Mouse (Mus musculus): Measurements from ENCODE around the gene Fam78a. TPM values are rescaled to one million over a fixed set of nuclear protein-coding genes. Genes with fewer than 3 reads are reported as not detected.

Fam78a gene
- polyA plus RNA-seq, 1 experiment from 2014 or later = 0.97 TPM

GRCm38 (mm10) chr2:32119802-32120750, 35.4 kb upstream of the Fam78a start:
- no peak for ATAC-seq (ENCODE audit: low FRiP score, low read depth)
- H3K27me3 ChIP-seq = no peaks in the 10 kb centered on the region
- WGBS = 91% methylated on average over 20 of the region's 20 CpGs

GRCm38 (mm10) chr2:32115851-32116268, 31.2 kb upstream of the Fam78a start:
- no peak overlapping the region for H3K27ac ChIP-seq (replicated peaks)
- WGBS = 93% methylated on average over 4 of the region's 4 CpGs
- no peak overlapping the region for H3K4me2 ChIP-seq (replicated peaks)
- no peaks in the 10 kb centered on the region for H3K9me3 ChIP-seq
- no peaks in the 10 kb centered on the region for H3K27me3 ChIP-seq
- H3K9ac ChIP-seq (replicated peaks) = no peak overlapping the region
- H3K4me3 ChIP-seq = no peak overlapping the region
- no peaks in the 10 kb centered on the region for H3K4me1 ChIP-seq
- H3K36me3 ChIP-seq = no peaks in the 10 kb centered on the region
- ATAC-seq (ENCODE audit: low FRiP score, low read depth) = no peak

More at GRCm38 (mm10) chr2:32119802-32120750, 35.4 kb upstream of the Fam78a start:
- no peaks in the 10 kb centered on the region for H3K9me3 ChIP-seq
- no peak overlapping the region for H3K27ac ChIP-seq (replicated peaks)
- H3K4me2 ChIP-seq (replicated peaks) = no peak overlapping the region
- no peaks in the 10 kb centered on the region for H3K4me1 ChIP-seq
- H3K36me3 ChIP-seq = no peaks in the 10 kb centered on the region
- no peak overlapping the region for H3K4me3 ChIP-seq
- H3K9ac ChIP-seq (replicated peaks) = no peak overlapping the region

GRCm38 (mm10) chr2:32112548-32112947, 27.9 kb upstream of the Fam78a start:
- Histone ChIP-seq H3K4me2 (replicated peaks) (no peak overlapping the region), H3K27ac (replicated peaks) (no peak overlapping the region), H3K27me3 (no peaks in the 10 kb centered on the region), H3K36me3 (no peaks in the 10 kb centered on the region), H3K9me3 (no peaks in the 10 kb centered on the region), H3K4me1 (no peaks in the 10 kb centered on the region), H3K4me3 (no peak overlapping the region), H3K9ac (replicated peaks) (no peak overlapping the region)
- ATAC-seq (ENCODE audit: low FRiP score, low read depth) = no peak
- 61% methylated on average over 2 of the region's 2 CpGs for WGBS

DNA sequence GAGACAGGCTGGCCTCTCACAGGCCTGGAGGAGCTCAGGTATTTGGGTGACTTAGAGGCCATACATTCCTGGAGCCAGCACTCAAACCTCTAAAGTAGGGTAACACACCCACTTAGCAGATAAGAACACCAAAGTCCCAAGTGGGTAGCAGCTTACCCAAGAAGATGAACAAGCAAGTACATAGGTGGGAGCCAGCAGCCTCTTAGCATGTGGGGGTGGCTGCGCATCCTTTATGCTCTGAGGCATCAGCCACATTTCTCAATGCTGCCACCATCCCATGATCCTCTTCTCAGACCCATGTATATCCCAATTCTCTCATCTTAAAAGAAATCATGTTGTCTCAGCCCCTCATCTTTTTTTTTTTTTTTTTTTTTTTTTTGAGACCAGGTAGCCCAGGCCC, 26.6 kb upstream of the Fam78a start:
- Histone ChIP-seq H3K9me3 (no peaks in the 10 kb centered on the region), H3K4me3 (no peak overlapping the region), H3K27me3 (no peaks in the 10 kb centered on the region), H3K36me3 (no peaks in the 10 kb centered on the region), H3K4me1 (no peaks in the 10 kb centered on the region), H3K27ac (replicated peaks) (no peak overlapping the region), H3K9ac (replicated peaks) (no peak overlapping the region), H3K4me2 (replicated peaks) (no peak overlapping the region)
- no peak for ATAC-seq (ENCODE audit: low FRiP score, low read depth)
- WGBS = 87% methylated on average over 1 of the region's 1 CpGs

- Histone ChIP-seq H3K4me1 (peaks cover 23% of the 10 kb centered on the region), H3K9ac (replicated peaks) (no peak overlapping the region), H3K4me2 (replicated peaks) (no peak overlapping the region), H3K9me3 (no peaks in the 10 kb centered on the region), H3K4me3 (no peak overlapping the region), H3K36me3 (no peaks in the 10 kb centered on the region), H3K27me3 (no peaks in the 10 kb centered on the region), H3K27ac (replicated peaks) (no peak overlapping the region)
- 90% methylated on average over 7 of the region's 7 CpGs for WGBS
- ATAC-seq (ENCODE audit: low FRiP score, low read depth) = no peak
Observed at GRCm38 (mm10) chr2:32105930-32106329, 21.3 kb upstream of the Fam78a start.

DNA sequence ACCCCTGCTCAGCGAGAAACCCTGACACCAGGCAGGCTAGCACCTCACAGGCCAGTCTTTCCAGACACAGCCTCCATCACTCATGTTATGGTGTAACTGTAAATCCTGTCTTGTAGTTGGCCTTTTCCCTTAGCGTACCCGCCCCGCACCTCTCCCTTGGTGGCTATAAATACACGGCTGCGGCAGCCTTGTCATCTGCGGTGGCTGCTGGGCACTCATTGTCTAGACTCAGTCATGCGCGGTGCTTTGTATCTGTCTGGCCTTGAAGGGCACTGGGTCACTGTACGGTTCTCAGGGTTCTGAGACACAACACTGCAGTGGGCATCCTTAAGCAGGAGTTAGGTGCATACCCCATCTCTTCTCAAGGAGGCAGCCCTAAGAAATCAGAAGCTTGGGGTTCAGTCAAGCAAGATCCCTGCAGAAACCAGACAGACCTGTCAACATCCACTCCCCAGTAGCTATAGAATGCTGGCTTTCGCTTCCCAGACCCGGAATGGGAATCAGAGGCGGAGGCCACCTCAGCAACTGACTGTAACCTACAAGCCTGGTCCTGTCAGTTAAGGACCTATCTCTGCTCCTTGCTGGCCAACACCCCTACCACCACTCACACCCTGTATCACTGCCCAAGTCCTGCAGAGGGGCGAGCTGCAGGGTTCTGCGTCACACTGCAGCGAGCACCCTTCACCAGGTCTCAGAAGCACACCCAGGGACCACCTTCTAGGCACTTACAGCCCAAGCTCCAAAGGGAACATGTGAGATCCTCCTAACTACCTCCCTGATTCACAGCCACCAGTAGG, 20.7 kb upstream of the Fam78a start:
- Histone ChIP-seq H3K9me3 (0 out of 2 replicates have a peak, but pooled peaks cover 3% of the 10 kb centered on the region), H3K36me3 (no peaks in the 10 kb centered on the region), H3K9ac (replicated peaks) (0 out of 2 replicates have a peak overlapping the region, but pooled peaks have one; percentile 11), H3K4me2 (replicated peaks) (no peak overlapping the region; the same call in 1 of the 2 replicates), H3K27me3 (no peaks in the 10 kb centered on the region), H3K4me3 (no peak overlapping the region), H3K4me1 (peaks cover 23% of the 10 kb centered on the region), H3K27ac (replicated peaks) (no peak overlapping the region; the same call in 1 of the 2 replicates)
- no peak for ATAC-seq (ENCODE audit: low FRiP score, low read depth)
- 64% methylated on average over 16 of the region's 16 CpGs for WGBS

GRCm38 (mm10) chr2:32104122-32104521, 19.5 kb upstream of the Fam78a start:
- 0 out of 2 replicates have a peak, but pooled peaks cover 8% of the 10 kb centered on the region for H3K36me3 ChIP-seq
- no peak overlapping the region for H3K4me2 ChIP-seq (replicated peaks)
- H3K9ac ChIP-seq (replicated peaks) = no peak overlapping the region
- H3K27ac ChIP-seq (replicated peaks) = no peak overlapping the region
- H3K9me3 ChIP-seq = 0 out of 2 replicates have a peak, but pooled peaks cover 5% of the 10 kb centered on the region
- 89% methylated on average over 7 of the region's 7 CpGs for WGBS
- H3K4me1 ChIP-seq = peaks cover 23% of the 10 kb centered on the region
- no peaks in the 10 kb centered on the region for H3K27me3 ChIP-seq
- no peak overlapping the region for H3K4me3 ChIP-seq
- no peak for ATAC-seq (ENCODE audit: low FRiP score, low read depth)

GRCm38 (mm10) chr2:32103557-32103956, 18.9 kb upstream of the Fam78a start:
- no peak for ATAC-seq (ENCODE audit: low FRiP score, low read depth)
- Histone ChIP-seq H3K4me2 (replicated peaks) (peak overlapping the region; percentile 28), H3K27ac (replicated peaks) (no peak overlapping the region), H3K36me3 (0 out of 2 replicates have a peak, but pooled peaks cover 8% of the 10 kb centered on the region), H3K4me1 (peaks cover 23% of the 10 kb centered on the region), H3K27me3 (no peaks in the 10 kb centered on the region), H3K4me3 (no peak overlapping the region), H3K9ac (replicated peaks) (no peak overlapping the region), H3K9me3 (0 out of 2 replicates have a peak, but pooled peaks cover 5% of the 10 kb centered on the region)
- 76% methylated on average over 7 of the region's 7 CpGs for WGBS

GRCm38 (mm10) chr2:32102944-32103343, 18.3 kb upstream of the Fam78a start:
- Histone ChIP-seq H3K36me3 (0 out of 2 replicates have a peak, but pooled peaks cover 8% of the 10 kb centered on the region), H3K4me2 (replicated peaks) (peak overlapping the region; percentile 28), H3K9me3 (0 out of 2 replicates have a peak, but pooled peaks cover 5% of the 10 kb centered on the region), H3K9ac (replicated peaks) (no peak overlapping the region), H3K27me3 (no peaks in the 10 kb centered on the region), H3K4me3 (peak overlapping the region; percentile 14; the same call in 1 of the 2 replicates), H3K27ac (replicated peaks) (no peak overlapping the region), H3K4me1 (peaks cover 23% of the 10 kb centered on the region)
- ATAC-seq (ENCODE audit: low FRiP score, low read depth) = no peak
- WGBS = 55% methylated on average over 5 of the region's 5 CpGs

DNA sequence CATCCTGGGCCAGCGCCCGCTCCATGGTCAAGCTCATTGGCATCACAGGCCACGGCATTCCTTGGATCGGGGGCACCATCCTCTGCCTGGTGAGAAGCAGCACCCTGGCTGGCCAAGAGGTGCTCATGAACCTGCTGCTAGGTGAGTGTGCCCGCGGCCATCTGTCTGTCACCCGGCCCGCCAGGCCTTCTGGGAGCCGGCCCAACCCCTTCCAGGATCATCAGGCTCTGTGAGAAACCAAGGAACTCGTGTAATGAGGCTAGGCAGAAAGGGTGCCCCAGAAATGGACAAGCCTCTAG, 11.4 kb upstream of the Fam78a start:
- 79% methylated on average over 10 of the region's 10 CpGs for WGBS
- ATAC-seq (ENCODE audit: low FRiP score, low read depth) = 0 out of 2 replicates have a peak, but pooled peaks have one; percentile 3
- Histone ChIP-seq H3K9ac (replicated peaks) (peak overlapping the region; percentile 60), H3K9me3 (0 out of 2 replicates have a peak, but pooled peaks cover 5% of the 10 kb centered on the region), H3K4me3 (peak overlapping the region; percentile 39), H3K36me3 (0 out of 2 replicates have a peak, but pooled peaks cover 8% of the 10 kb centered on the region), H3K27me3 (peaks cover 7% of the 10 kb centered on the region; the same call in 1 of the 2 replicates), H3K4me2 (replicated peaks) (peak overlapping the region; percentile 57), H3K4me1 (peaks cover 14% of the 10 kb centered on the region), H3K27ac (replicated peaks) (peak overlapping the region; percentile 63; the same call in 1 of the 2 replicates)

DNA sequence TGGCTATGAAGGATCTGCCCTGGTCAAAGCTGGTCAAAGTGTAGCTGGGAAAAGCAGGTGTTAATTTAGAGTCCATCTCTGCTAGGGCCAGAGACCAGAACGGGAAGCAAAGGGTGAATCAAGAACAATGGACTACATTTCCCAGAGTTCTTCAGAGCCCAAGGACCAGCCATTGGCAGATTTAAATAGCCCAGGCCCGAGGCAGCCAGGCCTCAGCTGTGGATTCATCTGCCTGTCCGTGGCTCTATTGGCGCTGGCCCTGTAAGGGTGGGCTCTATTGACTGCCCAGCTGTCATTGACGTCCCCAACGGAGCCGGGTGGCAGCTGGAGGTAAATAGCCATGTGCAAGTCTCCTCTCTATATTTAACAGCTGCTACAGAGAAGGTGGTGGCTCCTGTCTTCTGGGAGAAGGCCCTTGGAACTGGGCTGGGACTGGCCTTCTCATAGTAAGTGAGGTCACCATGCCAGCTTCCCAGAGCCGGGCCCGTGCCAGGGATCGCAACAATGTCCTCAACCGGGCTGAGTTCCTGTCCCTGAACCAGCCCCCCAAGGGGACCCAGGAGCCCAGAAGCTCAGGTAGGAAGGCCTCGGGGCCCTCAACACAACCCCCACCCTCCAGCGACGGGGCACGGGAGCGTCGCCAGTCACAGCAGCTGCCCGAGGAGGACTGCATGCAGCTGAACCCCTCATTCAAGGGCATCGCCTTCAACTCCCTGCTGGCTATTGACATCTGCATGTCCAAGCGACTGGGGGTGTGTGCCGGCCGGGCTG, 10.9 kb upstream of the Fam78a start, which contains the start of gene Plpp7:
Gene Plpp7 (plus strand): TSS at position 178 of the 771 bp plus-strand sequence.
- Histone ChIP-seq H3K36me3 (0 out of 2 replicates have a peak, but pooled peaks cover 8% of the 10 kb centered on the region), H3K4me3 (peak within 1 kb of the TSS; percentile 39), H3K9me3 (0 out of 2 replicates have a peak, but pooled peaks cover 4% of the 10 kb centered on the region), H3K9ac (replicated peaks) (peak within 1 kb of the TSS; percentile 60), H3K27me3 (peaks cover 7% of the 10 kb centered on the region; the same call in 1 of the 2 replicates), H3K4me2 (replicated peaks) (peak within 1 kb of the TSS; percentile 57), H3K4me1 (peaks cover 14% of the 10 kb centered on the region), H3K27ac (replicated peaks) (peak within 1 kb of the TSS; percentile 63)
- 55% methylated on average over 22 of the region's 22 CpGs for WGBS
- ATAC-seq (ENCODE audit: low FRiP score, low read depth) = peak; percentile 95

Measured in midbrain, embryonic 12.5 days (tissue).